Mouse (Mus musculus) G1E-ER4 (cell line): ENCODE data around the gene Fscn2. TPM values are rescaled to one million over a fixed set of nuclear protein-coding genes. Genes with fewer than 3 reads are reported as not detected.

Source experiments
- GATA1 ChIP-seq: IDR thresholded peaks from one replicate; pipeline ENCODE4 v1.8.0; 2012; ENCODE audit warnings: low read length, inconsistent platforms
- polyA plus RNA-seq: library from polyadenylated mRNA; stranded (reverse); fragments of >175 nt; gene quantifications from 2 replicates; pipeline ENCODE4 v1.2.3, GENCODE M21; 2012

Gene Fscn2
- polyA plus RNA-seq, 1 experiment: not detected

DNA sequence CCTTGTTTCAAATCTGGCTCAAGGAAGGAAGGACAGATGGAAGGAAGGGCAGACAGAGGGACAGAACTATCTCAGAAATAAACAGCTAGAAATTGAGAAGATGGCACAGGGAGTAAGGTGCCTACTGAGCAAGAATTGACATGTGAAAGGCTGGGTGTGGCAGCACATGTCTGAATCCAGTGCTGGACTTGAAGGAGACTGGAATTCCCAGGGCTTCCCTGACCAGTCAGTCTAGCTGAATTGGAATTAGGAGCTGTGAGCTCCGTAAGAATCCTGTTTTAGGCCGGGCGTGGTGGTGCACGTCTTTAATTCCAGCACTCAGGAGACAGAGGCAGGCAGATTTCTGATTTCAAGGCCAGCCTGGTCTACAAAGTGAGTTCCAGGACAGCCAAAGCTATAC is 19.7 kb upstream of the Fscn2 start:
- no peak for TF ChIP-seq GATA1

DNA sequence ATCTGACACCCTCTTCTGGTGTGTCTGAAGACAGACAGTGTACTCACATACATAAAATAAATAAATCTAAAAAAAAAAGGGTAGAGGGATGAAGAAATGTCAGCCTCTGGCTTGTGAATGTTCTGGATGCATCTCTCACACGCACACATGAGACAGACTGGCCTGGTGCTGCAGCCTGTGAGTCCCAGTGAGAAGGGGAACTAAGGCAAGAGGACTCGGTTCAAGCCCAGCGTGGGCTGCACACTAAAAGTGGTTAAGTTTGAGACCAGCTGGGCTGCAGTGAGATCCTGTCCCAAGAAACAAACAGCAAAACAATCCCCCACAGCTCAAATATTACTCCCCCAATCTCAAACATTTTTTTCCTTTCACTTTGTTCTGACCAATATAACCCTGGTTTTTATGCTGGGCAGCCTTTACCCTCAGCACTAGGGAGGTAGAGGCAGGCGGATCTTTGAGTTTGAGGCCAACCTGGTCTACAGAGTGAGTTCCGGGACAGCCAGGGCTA is 18.6 kb upstream of the Fscn2 start:
- TF ChIP-seq GATA1: no peak

GRCm38 (mm10) chr11:120343519-120344309 is 17.6 kb upstream of the Fscn2 start:
- TF ChIP-seq GATA1: no peak

DNA sequence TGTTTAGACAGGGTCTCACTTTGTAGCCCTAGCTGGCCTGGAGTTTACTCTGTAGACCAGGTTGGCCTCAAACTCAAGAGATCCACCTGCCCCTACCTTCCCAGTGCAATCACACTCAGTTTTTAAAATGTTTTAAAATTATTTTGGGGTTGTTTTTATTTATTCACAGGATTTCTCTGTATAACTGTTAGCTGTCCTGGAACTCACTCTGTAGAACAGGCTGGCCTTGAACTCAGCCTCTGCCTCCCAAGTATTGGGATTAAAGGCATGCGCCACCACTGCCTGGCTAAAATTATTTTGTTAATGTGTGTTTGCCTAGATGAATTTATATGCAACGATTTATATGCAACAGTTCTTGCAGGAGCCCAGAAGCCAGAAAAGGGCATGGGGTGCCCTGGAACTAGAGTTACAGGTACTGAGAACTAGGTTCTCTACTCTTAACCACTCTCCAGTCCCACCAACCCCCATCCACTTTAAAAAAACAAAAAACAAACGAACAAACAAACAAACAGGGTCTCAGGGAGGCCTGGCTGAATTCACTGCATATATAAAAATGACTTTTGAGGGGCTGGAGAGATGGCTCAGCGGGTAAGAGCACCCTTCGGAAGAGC is 16.9 kb upstream of the Fscn2 start:
- no peak for TF ChIP-seq GATA1

- TF ChIP-seq GATA1: no peak
Measured at GRCm38 (mm10) chr11:120345067-120345681, 16.2 kb upstream of the Fscn2 start.

DNA sequence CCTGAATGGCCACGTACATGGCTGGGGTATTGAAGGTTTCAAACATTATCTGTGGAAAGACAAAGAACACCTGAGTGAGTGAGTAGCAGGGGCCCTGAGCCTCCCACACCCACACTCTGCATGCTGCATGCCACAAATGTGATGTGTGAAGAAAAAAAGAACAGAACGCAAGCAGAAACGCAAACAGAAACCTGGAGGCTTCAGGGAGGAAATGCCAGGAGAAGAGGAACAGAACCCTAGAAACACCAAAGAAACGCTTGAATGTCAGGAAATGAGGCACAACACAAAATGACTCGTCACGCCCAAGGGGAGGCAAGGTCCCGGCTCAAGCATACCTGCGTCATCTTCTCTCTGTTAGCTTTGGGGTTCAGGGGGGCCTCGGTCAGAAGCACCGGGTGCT is 14.0 kb upstream of the Fscn2 start:
- no peak for TF ChIP-seq GATA1

- TF ChIP-seq GATA1: no peak
Measured at GRCm38 (mm10) chr11:120347791-120348683, 13.3 kb upstream of the Fscn2 start, which contains the start of gene Actg1. Gene Actg1, minus strand, starts transcription at chr11:120348542.

GRCm38 (mm10) chr11:120348684-120349370 is 12.5 kb upstream of the Fscn2 start:
- no peak for TF ChIP-seq GATA1

- no peak for TF ChIP-seq GATA1
Measured at GRCm38 (mm10) chr11:120349371-120349985, 11.9 kb upstream of the Fscn2 start.

- TF ChIP-seq GATA1: no peak
Measured at GRCm38 (mm10) chr11:120349986-120350702, 11.2 kb upstream of the Fscn2 start.

DNA sequence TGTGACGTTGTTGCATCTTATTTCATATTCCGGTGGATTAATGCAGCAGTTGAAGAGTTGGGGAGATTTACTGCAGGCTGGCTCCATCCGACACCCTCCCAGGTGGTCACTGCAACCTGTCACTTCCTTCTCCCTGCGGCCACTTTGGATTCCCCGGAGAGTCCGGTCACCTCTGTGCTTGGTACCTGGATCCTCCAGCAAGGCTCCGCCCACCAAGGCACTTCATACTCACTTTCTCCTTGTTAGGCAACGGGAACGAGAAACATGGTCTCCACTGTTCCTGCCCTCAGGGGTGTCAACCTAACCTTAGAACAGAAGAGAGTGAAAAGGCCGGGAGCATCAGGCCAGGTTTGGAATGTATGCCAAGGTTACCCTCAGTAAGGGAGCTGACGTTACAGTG is 10.6 kb upstream of the Fscn2 start:
- TF ChIP-seq GATA1: no peak

DNA sequence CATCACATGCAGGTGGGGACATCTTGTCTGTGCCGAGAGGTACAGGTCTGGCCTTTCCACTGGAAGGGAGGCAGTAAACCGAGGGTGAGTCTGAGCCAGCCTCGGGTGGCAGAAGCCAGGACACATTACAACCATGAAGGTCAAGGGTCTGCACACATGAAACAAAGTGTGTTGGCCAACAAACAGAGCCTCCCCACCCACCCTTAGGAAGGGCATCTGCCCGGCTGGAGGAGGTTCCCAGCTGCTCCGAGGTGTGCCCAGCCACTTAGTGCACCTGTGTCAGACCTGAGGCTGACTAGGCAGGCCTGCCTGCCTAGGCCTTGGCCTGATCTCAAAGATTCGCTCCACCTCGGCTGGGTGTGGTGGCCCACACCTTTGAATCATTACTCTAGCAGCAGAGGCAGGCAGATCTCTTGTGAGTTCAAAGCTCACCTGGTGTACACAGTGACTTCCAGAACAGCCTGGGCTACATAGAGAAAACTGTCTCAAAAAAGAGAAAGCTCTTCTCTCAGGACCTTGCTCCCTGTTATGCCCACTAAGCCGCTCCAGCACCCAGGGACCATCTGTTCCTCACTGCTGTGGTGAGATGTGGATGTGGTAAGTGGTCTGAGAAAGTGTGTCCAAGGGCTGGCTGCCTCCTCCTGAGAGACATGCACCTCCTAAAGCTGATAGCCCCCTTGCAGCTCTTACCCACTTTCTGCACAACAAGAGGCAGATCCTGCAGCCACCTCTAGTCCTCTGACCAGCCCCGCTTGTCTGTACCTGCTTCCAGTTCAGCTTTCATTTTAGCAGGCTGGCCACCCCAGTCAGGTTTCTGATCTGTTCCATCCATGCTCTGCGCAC is 9.9 kb upstream of the Fscn2 start:
- TF ChIP-seq GATA1: no peak
